Mouse (Mus musculus) limb, embryonic 12.5 days (tissue): ENCODE results near the gene Gatb. TPM values are rescaled to one million over a fixed set of nuclear protein-coding genes. Genes with fewer than 3 reads are reported as not detected.

Experiments used
- ATAC-seq: fragments of 200-750 bp; cut with Nextera tagmentation; 2 replicates; pipeline ENCODE4 v1.8.0; 2017; ENCODE audit warnings: low read depth, moderate TSS enrichment; ENCODE audit not compliant: insufficient number of reproducible peaks, insufficient read depth, low FRiP score, low TSS enrichment
- H3K27ac ChIP-seq: fragments of 300-500 bp; sonication (generic); 2 replicates; pipeline ENCODE4 v1.5.1; 2016; ENCODE audit warnings: mild to moderate bottlenecking, moderate library complexity
- H3K27me3 ChIP-seq: fragments of 300-500 bp; sonication (generic); 2 replicates; pipeline ENCODE4 v1.6.1; 2016; ENCODE audit warnings: mild to moderate bottlenecking, moderate library complexity
- H3K36me3 ChIP-seq: fragments of 300-500 bp; sonication (generic); 2 replicates; pipeline ENCODE4 v1.6.1; 2016; ENCODE audit warnings: mild to moderate bottlenecking, moderate library complexity
- H3K4me1 ChIP-seq: fragments of 300-500 bp; sonication (generic); replicated peaks from 2 replicates; pipeline ENCODE4 v1.6.1; 2016
- H3K4me2 ChIP-seq: fragments of 300-500 bp; sonication (generic); 2 replicates; pipeline ENCODE4 v1.6.1; 2016; ENCODE audit warnings: mild to moderate bottlenecking, moderate library complexity
- H3K4me3 ChIP-seq: fragments of 300-500 bp; sonication (generic); replicated peaks from 2 replicates; pipeline ENCODE4 v1.5.1; 2016; ENCODE audit warnings: mild to moderate bottlenecking
- H3K9ac ChIP-seq: fragments of 300-500 bp; sonication (generic); replicated peaks from 2 replicates; pipeline ENCODE4 v1.6.1; 2016; ENCODE audit warnings: mild to moderate bottlenecking, moderate library complexity
- H3K9me3 ChIP-seq: fragments of 300-500 bp; sonication (generic); 2 replicates; pipeline ENCODE4 v1.6.1; 2016; ENCODE audit warnings: mild to moderate bottlenecking, moderate library complexity
- WGBS: fragments of 180-500 bp; shearing (Covaris S2); methylation state at CpG from one replicate; pipeline ENCODE4 v1.1.7; 2016; 5-methylcytosine and 5-hydroxymethylcytosine counted together
- polyA plus RNA-seq: library from polyadenylated mRNA; unstranded; fragments of >200 nt; fragmentation: Nextera tagmentation; extraction: Ambion mirVana; gene quantifications from 2 replicates; pipeline ENCODE4 v1.2.1, GENCODE M21; 2016

Gene Gatb
- polyA plus RNA-seq, 1 experiment from 2014 or later = 23.9 TPM

GRCm38 (mm10) chr3:85659681-85660080, 85.8 kb downstream of the Gatb start:
- ATAC-seq = no peak
- H3K9ac ChIP-seq = no peak overlapping the region
- H3K4me1 ChIP-seq = peaks cover 10% of the 10 kb centered on the region; the same call in 1 of the 2 replicates
- H3K9me3 ChIP-seq = no peaks in the 10 kb centered on the region
- no peak overlapping the region for H3K27ac ChIP-seq
- 0 out of 2 replicates have a peak, but pooled peaks cover 3% of the 10 kb centered on the region for H3K27me3 ChIP-seq
- no peaks in the 10 kb centered on the region; the same call in 1 of the 2 replicates for H3K36me3 ChIP-seq
- no peak overlapping the region for H3K4me2 ChIP-seq
- no peak overlapping the region for H3K4me3 ChIP-seq
- 90% methylated on average over 7 of the region's 7 CpGs for WGBS

- Histone ChIP-seq H3K4me3 (no peak overlapping the region), H3K27me3 (0 out of 2 replicates have a peak, but pooled peaks cover 3% of the 10 kb centered on the region), H3K4me1 (0 out of 2 replicates have a peak, but pooled peaks cover 2% of the 10 kb centered on the region), H3K4me2 (no peak overlapping the region), H3K9me3 (no peaks in the 10 kb centered on the region), H3K27ac (no peak overlapping the region), H3K36me3 (no peaks in the 10 kb centered on the region), H3K9ac (no peak overlapping the region)
- ATAC-seq = no peak
- whole genome bisulfite sequencing = 71% methylated on average over 10 of the region's 10 CpGs
Observed at GRCm38 (mm10) chr3:85661926-85662813, 88.3 kb downstream of the Gatb start.

- 86% methylated on average over 5 of the region's 5 CpGs for WGBS
- Histone ChIP-seq H3K4me1 (no peaks in the 10 kb centered on the region), H3K4me2 (no peak overlapping the region), H3K27ac (no peak overlapping the region), H3K27me3 (0 out of 2 replicates have a peak, but pooled peaks cover 3% of the 10 kb centered on the region), H3K4me3 (no peak overlapping the region), H3K9me3 (no peaks in the 10 kb centered on the region), H3K36me3 (no peaks in the 10 kb centered on the region), H3K9ac (no peak overlapping the region; the same call in 1 of the 2 replicates)
- ATAC-seq = no peak
Observed at GRCm38 (mm10) chr3:85663826-85664225, 89.9 kb downstream of the Gatb start.

GRCm38 (mm10) chr3:85664591-85665171, 90.8 kb downstream of the Gatb start:
- ATAC-seq = no peak
- 83% methylated on average over 10 of the region's 10 CpGs for WGBS
- H3K27me3 ChIP-seq = 0 out of 2 replicates have a peak, but pooled peaks cover 3% of the 10 kb centered on the region

GRCm38 (mm10) chr3:85666166-85666565, 92.2 kb downstream of the Gatb start:
- Histone ChIP-seq H3K9ac (no peak overlapping the region), H3K4me2 (no peak overlapping the region), H3K27ac (no peak overlapping the region), H3K4me1 (no peaks in the 10 kb centered on the region), H3K9me3 (no peaks in the 10 kb centered on the region), H3K4me3 (no peak overlapping the region), H3K27me3 (0 out of 2 replicates have a peak, but pooled peaks cover 3% of the 10 kb centered on the region), H3K36me3 (no peaks in the 10 kb centered on the region)
- WGBS = 78% methylated on average over 3 of the region's 3 CpGs
- ATAC-seq = no peak

More at GRCm38 (mm10) chr3:85664591-85665171, 90.8 kb downstream of the Gatb start:
- Histone ChIP-seq H3K4me3 (no peak overlapping the region), H3K27ac (no peak overlapping the region), H3K36me3 (no peaks in the 10 kb centered on the region), H3K9me3 (no peaks in the 10 kb centered on the region), H3K4me1 (no peaks in the 10 kb centered on the region), H3K9ac (no peak overlapping the region), H3K4me2 (no peak overlapping the region)

- Histone ChIP-seq H3K36me3 (no peaks in the 10 kb centered on the region), H3K4me1 (no peaks in the 10 kb centered on the region), H3K4me3 (no peak overlapping the region), H3K27me3 (0 out of 2 replicates have a peak, but pooled peaks cover 3% of the 10 kb centered on the region), H3K9ac (no peak overlapping the region), H3K4me2 (no peak overlapping the region), H3K9me3 (no peaks in the 10 kb centered on the region), H3K27ac (no peak overlapping the region)
- WGBS = 82% methylated on average over 12 of the region's 12 CpGs
- ATAC-seq = no peak
Observed at GRCm38 (mm10) chr3:85666736-85667135, 92.8 kb downstream of the Gatb start.

- 88% methylated on average over 6 of the region's 6 CpGs for WGBS
- ATAC-seq = no peak
- H3K4me3 ChIP-seq = no peak overlapping the region
- H3K36me3 ChIP-seq = no peaks in the 10 kb centered on the region
- H3K27ac ChIP-seq = no peak overlapping the region
- 0 out of 2 replicates have a peak, but pooled peaks cover 3% of the 10 kb centered on the region for H3K27me3 ChIP-seq
- no peaks in the 10 kb centered on the region for H3K9me3 ChIP-seq
- H3K4me2 ChIP-seq = no peak overlapping the region
- no peak overlapping the region for H3K9ac ChIP-seq
- H3K4me1 ChIP-seq = no peaks in the 10 kb centered on the region
Observed at GRCm38 (mm10) chr3:85667683-85668082, 93.8 kb downstream of the Gatb start.

GRCm38 (mm10) chr3:85669844-85670243, 95.9 kb downstream of the Gatb start:
- ATAC-seq = no peak
- Histone ChIP-seq H3K4me1 (no peaks in the 10 kb centered on the region), H3K36me3 (no peaks in the 10 kb centered on the region), H3K9me3 (no peaks in the 10 kb centered on the region), H3K27ac (no peak overlapping the region), H3K27me3 (no peaks in the 10 kb centered on the region), H3K9ac (no peak overlapping the region), H3K4me3 (no peak overlapping the region), H3K4me2 (no peak overlapping the region)
- 94% methylated on average over 6 of the region's 6 CpGs for WGBS

- no peaks in the 10 kb centered on the region; the same call in 1 of the 2 replicates for H3K4me1 ChIP-seq
- no peaks in the 10 kb centered on the region for H3K36me3 ChIP-seq
- H3K27me3 ChIP-seq = peaks cover 7% of the 10 kb centered on the region; the same call in 1 of the 2 replicates
- no peak overlapping the region for H3K9ac ChIP-seq
- ATAC-seq = no peak
- no peak overlapping the region for H3K27ac ChIP-seq
- WGBS = 80% methylated on average over 8 of the region's 8 CpGs
- no peaks in the 10 kb centered on the region for H3K9me3 ChIP-seq
- H3K4me3 ChIP-seq = no peak overlapping the region
- H3K4me2 ChIP-seq = no peak overlapping the region
Observed at GRCm38 (mm10) chr3:85677133-85677532, 103.2 kb downstream of the Gatb start.

GRCm38 (mm10) chr3:85677952-85678351, 104.0 kb downstream of the Gatb start:
- Histone ChIP-seq H3K27ac (no peak overlapping the region), H3K4me1 (no peaks in the 10 kb centered on the region; the same call in 1 of the 2 replicates), H3K9me3 (no peaks in the 10 kb centered on the region), H3K36me3 (no peaks in the 10 kb centered on the region), H3K27me3 (peaks cover 7% of the 10 kb centered on the region; the same call in 1 of the 2 replicates), H3K4me2 (no peak overlapping the region), H3K4me3 (no peak overlapping the region), H3K9ac (no peak overlapping the region)
- no peak for ATAC-seq
- 86% methylated on average over 3 of the region's 3 CpGs for WGBS

- no peak for ATAC-seq
- Histone ChIP-seq H3K36me3 (no peaks in the 10 kb centered on the region), H3K4me2 (no peak overlapping the region), H3K9ac (no peak overlapping the region), H3K27me3 (peaks cover 7% of the 10 kb centered on the region; the same call in 1 of the 2 replicates), H3K9me3 (no peaks in the 10 kb centered on the region), H3K27ac (no peak overlapping the region), H3K4me1 (no peaks in the 10 kb centered on the region; the same call in 1 of the 2 replicates), H3K4me3 (no peak overlapping the region)
- 88% methylated on average over 8 of the region's 8 CpGs for WGBS
Observed at GRCm38 (mm10) chr3:85679312-85679933, 105.5 kb downstream of the Gatb start.
